Mouse (Mus musculus) fibroblast of lung, adult 2 months (primary cell): ENCODE measurements around the gene Hadhb.

Experiments
- DNase-seq: peaks from one replicate; pipeline ENCODE4 v3.0.0-alpha.2; 2011; ENCODE audit warnings: low read depth

Hadhb gene

DNA sequence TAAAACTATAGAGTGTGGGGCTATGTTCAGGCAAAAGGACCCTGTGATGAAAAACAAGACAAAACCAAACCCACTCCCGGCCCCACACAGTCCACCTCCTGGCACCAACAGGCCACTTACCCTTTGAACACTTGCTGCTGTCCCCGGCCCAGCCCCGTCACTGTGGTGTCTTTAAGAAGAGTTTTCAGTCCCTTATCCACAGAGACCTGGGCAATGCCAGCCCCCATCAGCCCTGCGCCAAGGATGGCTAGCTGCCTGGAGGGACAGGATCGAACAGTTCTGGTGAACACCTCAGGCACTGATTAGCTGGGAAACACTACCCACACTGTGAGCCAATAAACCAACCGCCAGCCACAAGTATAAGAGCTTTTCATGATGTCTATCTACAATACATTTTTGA is 26.4 kb upstream of the Hadhb start:
- DNase-seq: no peak

- no peak for DNase-seq
These were observed 23.8 kb upstream of the Hadhb start for GRCm38 (mm10) chr5:30131246-30131645.

GRCm38 (mm10) chr5:30132173-30132572 is 22.9 kb upstream of the Hadhb start:
- no peak for DNase-seq

DNA sequence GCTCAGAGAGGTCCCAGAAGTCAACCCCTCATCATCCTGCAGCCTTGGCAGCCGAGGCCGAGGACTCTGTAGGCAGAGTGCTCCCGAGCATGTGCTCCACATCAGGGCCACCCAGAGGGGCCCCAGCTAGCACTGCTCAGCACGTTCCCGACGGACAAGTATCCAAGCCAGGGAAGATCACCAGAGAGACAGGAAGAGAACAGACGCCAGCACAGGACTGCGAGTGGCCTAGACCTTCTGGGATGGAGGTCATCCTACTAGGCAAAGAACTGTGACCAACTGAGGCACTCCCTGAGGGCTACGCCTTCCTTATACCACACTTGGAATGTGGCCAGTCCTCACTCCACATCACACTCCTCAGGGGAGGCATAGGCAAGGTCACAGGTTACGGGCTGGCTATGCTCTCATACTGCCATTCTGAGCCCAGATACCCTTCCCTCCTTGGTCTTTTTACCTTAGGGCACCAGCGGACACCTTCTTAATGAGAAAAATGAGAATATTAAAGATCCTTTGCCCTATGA is 19.3 kb upstream of the Hadhb start:
- no peak for DNase-seq

DNA sequence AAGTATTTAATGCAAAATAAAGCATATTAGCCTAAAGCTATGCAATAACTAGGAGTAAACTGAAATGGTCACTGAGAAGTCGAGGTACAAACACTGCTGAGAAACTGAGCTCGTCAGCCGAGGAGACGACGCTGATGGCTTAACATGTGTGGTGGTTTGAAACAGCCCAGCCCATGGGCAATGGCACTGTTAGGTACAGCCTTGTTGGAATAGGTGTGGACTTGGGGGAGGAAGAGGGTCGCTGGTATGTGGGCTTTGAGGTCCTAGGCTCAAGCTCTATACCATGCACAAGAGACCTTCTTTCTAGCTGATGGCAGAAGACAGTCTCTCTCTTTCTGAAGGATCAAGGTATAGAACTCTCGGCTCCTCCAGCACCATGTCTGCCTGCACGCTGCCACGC is 17.8 kb upstream of the Hadhb start:
- no peak for DNase-seq

GRCm38 (mm10) chr5:30138193-30138592 is 16.9 kb upstream of the Hadhb start:
- no peak for DNase-seq

DNA sequence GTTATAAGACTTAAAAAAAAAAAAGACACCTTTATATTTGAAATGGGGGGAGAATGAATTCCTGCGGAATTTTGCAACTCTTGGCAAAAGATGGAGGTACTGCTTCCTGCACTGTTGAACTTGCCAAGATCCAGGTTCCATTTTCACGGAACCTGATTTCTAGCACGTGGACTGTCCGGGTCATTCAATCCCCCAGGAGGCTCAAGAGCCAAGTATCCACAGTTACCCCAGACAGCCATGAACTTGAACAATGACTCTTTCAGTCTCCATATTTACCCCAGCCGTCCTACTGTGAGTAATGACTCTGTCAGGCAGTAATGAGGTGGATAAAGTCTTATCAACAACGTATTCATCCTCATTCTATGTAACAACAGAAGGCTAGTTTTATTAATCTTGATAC is 8.5 kb upstream of the Hadhb start:
- peak; percentile 32 for DNase-seq

GRCm38 (mm10) chr5:30148133-30148920 is 6.7 kb upstream of the Hadhb start:
- DNase-seq: no peak

- DNase-seq: no peak
These were observed 3.0 kb upstream of the Hadhb start for GRCm38 (mm10) chr5:30152007-30152406.

DNA sequence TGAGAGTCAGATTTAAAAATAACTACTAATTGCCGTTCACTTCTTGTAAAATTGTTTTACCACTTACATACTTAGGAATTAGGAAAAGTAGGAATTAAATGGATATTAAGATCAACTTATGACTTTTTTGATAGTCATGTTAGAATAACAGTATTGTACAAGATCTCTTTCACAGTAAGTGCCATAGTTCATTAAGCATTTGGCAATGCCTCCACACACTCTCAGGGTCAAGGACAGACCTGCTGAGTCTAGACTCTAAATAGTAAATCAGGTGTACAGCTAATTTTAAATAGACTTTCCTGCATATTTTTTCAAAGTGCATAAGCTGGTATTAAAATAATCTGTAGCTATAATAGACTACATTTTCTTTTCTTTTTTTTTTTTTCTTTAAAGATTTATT is 2.6 kb upstream of the Hadhb start:
- no peak for DNase-seq

DNA sequence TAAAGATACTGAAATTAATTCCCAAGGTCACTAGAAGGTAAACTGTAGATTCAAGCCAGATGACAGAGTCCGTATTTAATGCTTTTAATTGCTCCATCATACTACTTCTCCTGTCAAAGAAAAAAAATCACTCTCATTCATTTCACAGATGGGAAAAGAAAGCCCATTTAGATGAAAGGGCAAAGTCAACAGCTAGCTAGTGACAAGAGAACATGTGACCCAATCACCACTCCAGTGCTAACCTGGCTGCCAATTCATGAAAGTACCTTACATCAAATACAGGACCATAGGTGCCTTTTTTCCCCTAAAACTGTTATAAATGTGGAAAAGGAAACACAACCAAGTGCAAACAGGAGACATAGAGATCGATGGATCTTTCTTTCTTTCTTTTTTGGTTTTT is 1.8 kb upstream of the Hadhb start:
- DNase-seq: no peak

DNA sequence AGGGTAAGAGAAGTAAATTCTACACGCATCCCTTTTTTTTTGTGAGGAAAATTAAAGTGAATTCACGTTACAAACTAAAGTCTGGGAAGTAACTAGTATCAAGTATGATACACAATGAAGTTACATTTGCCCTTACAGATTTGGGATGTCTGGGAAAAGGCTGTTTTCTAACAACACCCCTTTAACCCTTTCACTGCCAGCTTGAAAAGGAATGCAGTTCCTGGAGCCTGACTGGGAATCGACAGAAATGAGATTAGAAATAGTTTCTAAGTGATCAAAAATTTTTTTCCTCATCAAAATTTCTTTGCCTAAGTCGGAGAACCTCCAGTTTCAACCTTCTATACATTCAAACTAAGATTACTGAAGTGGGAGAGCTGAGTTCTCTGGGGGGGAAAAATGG is 1.0 kb upstream of the Hadhb start:
- DNase-seq: no peak

- no peak for DNase-seq
These were observed 346 bp downstream of the Hadhb start for GRCm38 (mm10) chr5:30155395-30155792.

DNA sequence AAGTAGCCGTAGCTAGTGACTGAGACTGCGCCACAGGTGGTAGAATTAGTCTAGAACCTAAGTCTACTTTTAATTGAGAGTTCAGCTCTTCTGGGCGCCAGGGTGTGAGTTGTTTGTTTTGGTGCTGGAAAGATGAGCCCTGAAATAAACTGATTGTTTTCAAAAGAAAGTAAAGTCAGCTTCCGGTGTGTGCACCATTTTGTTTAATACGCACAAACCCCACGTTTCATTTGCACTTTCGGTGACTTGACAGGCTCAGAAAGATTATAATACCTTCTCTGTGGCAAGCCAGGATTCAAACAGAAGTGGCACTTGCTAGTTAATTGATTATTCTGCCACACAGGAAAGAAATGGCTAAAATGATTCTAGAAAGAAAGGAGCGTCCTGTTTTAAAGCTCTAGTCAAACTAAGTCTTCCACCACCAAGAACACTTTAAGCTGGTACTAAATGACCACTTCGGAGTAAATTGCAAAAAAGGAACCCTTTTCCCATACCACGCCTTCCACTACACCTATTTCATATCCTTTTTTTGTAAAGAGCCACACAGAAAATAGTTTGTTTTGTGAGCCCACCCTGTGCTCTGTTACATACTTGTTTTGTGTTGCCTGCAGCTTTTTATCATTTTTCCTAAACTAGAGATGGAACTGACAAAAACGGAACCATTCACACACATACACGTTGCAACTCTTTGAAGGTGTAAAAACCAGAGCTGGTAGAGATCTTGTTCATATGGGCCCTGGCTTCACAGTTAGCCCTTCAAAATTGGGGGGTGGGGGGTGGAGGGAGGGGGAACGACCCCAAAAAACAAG is 977 bp downstream of the Hadhb start:
- DNase-seq: no peak

GRCm38 (mm10) chr5:30159601-30160000 is 4.6 kb downstream of the Hadhb start:
- no peak for DNase-seq

- DNase-seq: no peak
These were observed 6.8 kb downstream of the Hadhb start for GRCm38 (mm10) chr5:30161836-30162235.

DNA sequence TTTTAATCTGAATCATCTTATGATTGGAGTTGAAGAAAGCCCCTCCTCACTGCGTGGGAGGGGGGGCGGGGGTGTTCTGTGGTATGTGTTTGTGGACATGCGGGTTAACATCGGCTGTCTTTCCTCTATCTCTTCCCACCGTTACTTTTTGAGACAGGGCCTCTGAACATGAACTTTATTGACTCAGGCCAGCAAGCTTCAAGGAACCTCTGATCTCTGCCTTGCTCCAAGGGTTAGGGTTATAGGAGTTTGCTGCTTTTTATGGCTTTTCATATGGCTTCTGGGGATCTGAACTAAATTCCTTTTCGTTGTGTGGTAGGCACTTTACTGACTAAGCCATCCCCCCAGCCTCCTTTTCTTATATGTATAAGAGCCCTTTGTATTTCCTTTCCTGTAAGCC is 7.3 kb downstream of the Hadhb start:
- DNase-seq: no peak

DNA sequence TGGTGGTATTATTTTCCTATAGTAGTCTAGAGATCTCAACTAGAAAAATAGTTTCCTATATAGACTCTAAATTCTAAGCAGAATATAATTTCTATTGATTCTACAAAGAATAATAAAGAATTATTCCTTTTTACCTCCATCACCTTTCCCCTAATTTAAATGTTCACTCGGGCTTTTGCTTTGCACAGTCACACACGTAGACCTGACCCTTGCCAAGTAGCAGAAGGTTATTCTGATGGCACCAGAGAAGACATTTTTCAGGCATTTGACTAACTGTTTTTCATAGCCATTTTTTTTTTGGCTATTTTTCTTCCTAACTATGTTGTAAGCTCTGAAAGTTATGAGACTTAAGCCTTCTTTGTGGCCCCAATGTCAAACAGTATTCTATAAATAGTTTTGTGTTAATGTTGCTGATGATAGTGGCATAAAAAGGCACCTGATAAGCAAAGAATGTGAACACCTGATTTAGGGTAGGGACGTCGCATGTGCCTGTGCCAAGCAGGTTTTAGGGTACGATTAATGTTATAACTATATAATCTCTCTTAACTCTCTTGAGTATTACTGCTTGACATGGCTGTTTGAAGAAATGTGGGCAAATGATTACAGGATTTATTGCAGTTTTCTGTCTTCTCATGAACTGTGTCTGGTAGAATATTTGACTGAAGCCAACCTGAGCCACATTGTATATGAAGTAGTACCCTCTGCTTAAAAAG is 10.3 kb downstream of the Hadhb start:
- DNase-seq: no peak

DNA sequence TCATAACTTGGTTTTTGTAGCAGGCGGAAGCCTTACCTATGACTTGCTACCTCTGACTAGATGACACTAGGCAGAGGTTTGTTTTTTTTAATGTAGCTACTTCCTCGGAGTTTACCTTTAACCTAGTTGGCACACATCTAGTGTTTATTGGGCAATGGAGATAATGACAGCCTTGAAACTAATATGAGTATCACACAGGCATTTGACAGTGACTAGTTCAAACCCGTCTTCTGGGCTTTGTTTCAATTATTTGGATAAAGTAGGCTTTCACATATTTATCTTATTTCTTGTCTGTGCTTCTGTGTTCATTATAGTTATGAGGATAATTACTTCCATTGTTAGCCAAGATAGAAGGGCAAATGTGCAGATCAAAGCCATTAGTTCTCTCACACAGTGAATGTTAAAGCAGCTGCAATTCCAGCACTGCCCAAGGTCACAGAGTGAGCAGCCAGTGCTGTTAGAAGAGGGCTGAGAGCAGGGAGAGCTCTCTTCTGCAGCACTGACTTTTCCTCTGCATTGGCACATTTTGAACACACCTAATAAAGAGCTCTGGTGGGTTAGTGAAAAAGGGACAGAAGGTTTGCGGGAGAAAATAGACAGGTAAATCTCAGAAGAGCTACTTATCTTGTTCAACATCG is 15.4 kb downstream of the Hadhb start:
- no peak for DNase-seq

- DNase-seq: no peak
These were observed 17.1 kb downstream of the Hadhb start for GRCm38 (mm10) chr5:30172115-30172514.

- no peak for DNase-seq
These were observed 18.1 kb downstream of the Hadhb start for GRCm38 (mm10) chr5:30172931-30173692.
